Mouse (Mus musculus) forebrain, embryonic 16.5 days (tissue): ENCODE data around the gene Trabd2b. TPM values are rescaled to one million over a fixed set of nuclear protein-coding genes. Genes with fewer than 3 reads are reported as not detected.

ENCODE experiments used
- ATAC-seq: fragments of 200-750 bp; cut with Nextera tagmentation; 2 replicates; pipeline ENCODE4 v1.8.0; 2017; ENCODE audit warnings: mild to moderate bottlenecking, moderate library complexity
- H3K27ac ChIP-seq: fragments of 300-500 bp; sonication (generic); 2 replicates; pipeline ENCODE4 v1.5.1; 2014; ENCODE audit warnings: low read length, control low read depth
- H3K27me3 ChIP-seq: fragments of 300-500 bp; sonication (generic); replicated peaks from 2 replicates; pipeline ENCODE4 v1.6.1; 2014; ENCODE audit warnings: low read length; ENCODE audit not compliant: control insufficient read depth, insufficient read depth
- H3K36me3 ChIP-seq: fragments of 300-500 bp; sonication (generic); 2 replicates; pipeline ENCODE4 v1.6.1; 2014; ENCODE audit not compliant: control insufficient read depth, insufficient read depth
- H3K4me1 ChIP-seq: fragments of 300-500 bp; sonication (generic); replicated peaks from 2 replicates; pipeline ENCODE4 v1.6.1; 2014; ENCODE audit warnings: low read length; ENCODE audit not compliant: control insufficient read depth, insufficient read depth
- H3K4me2 ChIP-seq: fragments of 300-500 bp; sonication (generic); 2 replicates; pipeline ENCODE4 v1.6.1; 2014; ENCODE audit warnings: mild to moderate bottlenecking, low read length, control low read depth
- H3K4me3 ChIP-seq: fragments of 300-500 bp; sonication (generic); replicated peaks from 2 replicates; pipeline ENCODE4 v1.5.1; 2014; ENCODE audit warnings: mild to moderate bottlenecking, low read length, control low read depth
- H3K9ac ChIP-seq: fragments of 300-500 bp; sonication (generic); replicated peaks from 2 replicates; pipeline ENCODE4 v1.6.1; 2014; ENCODE audit warnings: low read depth, low read length, control low read depth
- H3K9me3 ChIP-seq: fragments of 300-500 bp; sonication (generic); 2 replicates; pipeline ENCODE4 v1.6.1; 2016; ENCODE audit warnings: low read length; ENCODE audit not compliant: control insufficient read depth
- WGBS: fragments of 180-500 bp; shearing (Covaris S2); extraction: QIAGEN DNeasy Blood & Tissue Kit; methylation state at CpG from one replicate; pipeline ENCODE4 v1.1.7; 2014; 5-methylcytosine and 5-hydroxymethylcytosine counted together
- polyA plus RNA-seq: library from polyadenylated mRNA; unstranded; fragments of >200 nt; fragmentation: Nextera tagmentation; extraction: Ambion mirVana; gene quantifications from 2 replicates; pipeline ENCODE4 v1.2.1, GENCODE M21; 2015

Trabd2b gene
- polyA plus RNA-seq, 1 experiment from 2014 or later = 0.29 TPM

- 84% methylated on average over 7 of the region's 7 CpGs for WGBS
- H3K4me3 ChIP-seq = no peak overlapping the region
- no peaks in the 10 kb centered on the region for H3K36me3 ChIP-seq
- H3K27ac ChIP-seq = no peak overlapping the region
- no peak overlapping the region for H3K9ac ChIP-seq
- no peak overlapping the region for H3K4me2 ChIP-seq
- no peaks in the 10 kb centered on the region for H3K4me1 ChIP-seq
- no peak for ATAC-seq
- no peaks in the 10 kb centered on the region for H3K27me3 ChIP-seq
- no peaks in the 10 kb centered on the region for H3K9me3 ChIP-seq
Measured at GRCm38 (mm10) chr4:114627674-114628293, 221.3 kb downstream of the Trabd2b start.

- H3K27ac ChIP-seq = no peak overlapping the region
- 28% methylated on average over 5 of the region's 5 CpGs for WGBS
- H3K36me3 ChIP-seq = no peaks in the 10 kb centered on the region
- no peak overlapping the region for H3K9ac ChIP-seq
- no peaks in the 10 kb centered on the region for H3K27me3 ChIP-seq
- H3K4me3 ChIP-seq = no peak overlapping the region
- H3K4me2 ChIP-seq = no peak overlapping the region
- H3K4me1 ChIP-seq = no peaks in the 10 kb centered on the region
- no peak for ATAC-seq
- 0 out of 2 replicates have a peak, but pooled peaks cover 4% of the 10 kb centered on the region for H3K9me3 ChIP-seq
Measured at GRCm38 (mm10) chr4:114635889-114636288, 229.4 kb downstream of the Trabd2b start.

GRCm38 (mm10) chr4:114636324-114636723 lies 229.8 kb downstream of the Trabd2b start:
- Histone ChIP-seq H3K4me3 (no peak overlapping the region), H3K27ac (no peak overlapping the region), H3K4me1 (no peaks in the 10 kb centered on the region), H3K4me2 (no peak overlapping the region), H3K36me3 (no peaks in the 10 kb centered on the region), H3K27me3 (no peaks in the 10 kb centered on the region), H3K9me3 (0 out of 2 replicates have a peak, but pooled peaks cover 4% of the 10 kb centered on the region), H3K9ac (no peak overlapping the region)
- ATAC-seq = no peak
- 90% methylated on average over 1 of the region's 1 CpGs for WGBS

GRCm38 (mm10) chr4:114637120-114637519 lies 230.6 kb downstream of the Trabd2b start:
- Histone ChIP-seq H3K9ac (no peak overlapping the region), H3K36me3 (no peaks in the 10 kb centered on the region), H3K4me1 (no peaks in the 10 kb centered on the region), H3K4me3 (no peak overlapping the region), H3K27me3 (no peaks in the 10 kb centered on the region), H3K4me2 (no peak overlapping the region), H3K9me3 (0 out of 2 replicates have a peak, but pooled peaks cover 4% of the 10 kb centered on the region), H3K27ac (no peak overlapping the region)
- ATAC-seq = no peak
- 18% methylated on average over 3 of the region's 3 CpGs for WGBS

GRCm38 (mm10) chr4:114642469-114642868 lies 235.9 kb downstream of the Trabd2b start:
- ATAC-seq = no peak
- no peak overlapping the region for H3K4me3 ChIP-seq
- H3K9me3 ChIP-seq = no peaks in the 10 kb centered on the region
- H3K9ac ChIP-seq = no peak overlapping the region
- H3K27ac ChIP-seq = no peak overlapping the region
- no peaks in the 10 kb centered on the region for H3K36me3 ChIP-seq
- no peak overlapping the region for H3K4me2 ChIP-seq
- WGBS = 88% methylated on average over 4 of the region's 4 CpGs
- no peaks in the 10 kb centered on the region for H3K27me3 ChIP-seq
- no peaks in the 10 kb centered on the region for H3K4me1 ChIP-seq

GRCm38 (mm10) chr4:114643679-114644208 lies 237.2 kb downstream of the Trabd2b start:
- no peak overlapping the region for H3K9ac ChIP-seq
- H3K36me3 ChIP-seq = no peaks in the 10 kb centered on the region
- H3K4me2 ChIP-seq = no peak overlapping the region
- no peak for ATAC-seq
- H3K27me3 ChIP-seq = peaks cover 1% of the 10 kb centered on the region; the same call in 1 of the 2 replicates
- 73% methylated on average over 20 of the region's 20 CpGs for WGBS
- H3K4me1 ChIP-seq = no peaks in the 10 kb centered on the region
- no peak overlapping the region for H3K27ac ChIP-seq
- H3K9me3 ChIP-seq = no peaks in the 10 kb centered on the region
- no peak overlapping the region for H3K4me3 ChIP-seq

GRCm38 (mm10) chr4:114645341-114645740 lies 238.8 kb downstream of the Trabd2b start:
- H3K9ac ChIP-seq = no peak overlapping the region
- no peaks in the 10 kb centered on the region; the same call in 1 of the 2 replicates for H3K4me1 ChIP-seq
- no peak for ATAC-seq
- peaks cover 6% of the 10 kb centered on the region; the same call in 1 of the 2 replicates for H3K27me3 ChIP-seq
- no peaks in the 10 kb centered on the region for H3K36me3 ChIP-seq
- no peak overlapping the region for H3K4me3 ChIP-seq
- H3K27ac ChIP-seq = no peak overlapping the region
- H3K9me3 ChIP-seq = no peaks in the 10 kb centered on the region
- H3K4me2 ChIP-seq = no peak overlapping the region

GRCm38 (mm10) chr4:114646825-114647681 lies 240.5 kb downstream of the Trabd2b start:
- Histone ChIP-seq H3K9ac (no peak overlapping the region), H3K36me3 (no peaks in the 10 kb centered on the region), H3K9me3 (no peaks in the 10 kb centered on the region), H3K4me3 (no peak overlapping the region), H3K4me1 (no peaks in the 10 kb centered on the region; the same call in 1 of the 2 replicates), H3K27me3 (peaks cover 7% of the 10 kb centered on the region; the same call in 1 of the 2 replicates), H3K4me2 (no peak overlapping the region), H3K27ac (no peak overlapping the region)
- 66% methylated on average over 13 of the region's 13 CpGs for WGBS
- ATAC-seq = peak; percentile 13; the same call in 1 of the 2 replicates

- ATAC-seq = peak; percentile 26; the same call in 1 of the 2 replicates
- peaks cover 7% of the 10 kb centered on the region; the same call in 1 of the 2 replicates for H3K27me3 ChIP-seq
- H3K9ac ChIP-seq = no peak overlapping the region
- no peaks in the 10 kb centered on the region; the same call in 1 of the 2 replicates for H3K4me1 ChIP-seq
- H3K9me3 ChIP-seq = no peaks in the 10 kb centered on the region
- no peaks in the 10 kb centered on the region for H3K36me3 ChIP-seq
- H3K27ac ChIP-seq = no peak overlapping the region
- H3K4me3 ChIP-seq = no peak overlapping the region
- no peak overlapping the region for H3K4me2 ChIP-seq
- 16% methylated on average over 4 of the region's 4 CpGs for WGBS
Measured at GRCm38 (mm10) chr4:114647689-114648088, 241.2 kb downstream of the Trabd2b start.
